Comparison of ENCODE assay signal across 31 mouse cellular contexts in genomic region chr6:129515068-129515467, GRCm38 (mm10). TPM values are rescaled to one million over a fixed set of nuclear protein-coding genes. Genes with fewer than 3 reads are reported as not detected.
"Had no signal": no experiment of that assay in that cellular context is flagged by ENCODE, and none has a peak within 500 bp of the region (broad histone marks: within the 10 kb centered on the region; RNA-seq: fewer than 3 reads in every experiment).

No protein-coding gene starts in this region.

- H3K27me3 ChIP-seq: intestine, embryonic 15.5 days; liver, embryonic 13.5 days; midbrain, embryonic 13.5 days; neural tube, embryonic 12.5 days; neural tube, embryonic 15.5 days had no signal

- H3K9me3 ChIP-seq: intestine, embryonic 15.5 days; liver, embryonic 13.5 days; megakaryocyte, embryonic 14.5 days; midbrain, embryonic 10.5 days; midbrain, embryonic 13.5 days; neural tube, embryonic 12.5 days; neural tube, embryonic 15.5 days had no signal

- DNase-seq: kidney, adult 11 months; kidney, postnatal 36 days; layer of hippocampus, postnatal 36 days; liver, embryonic 13.5 days; lung, adult 2 months; lung, postnatal 14 days; lung, postnatal 4 days; right cerebral cortex, adult 18-20 months; right cerebral cortex, postnatal 14 days; spleen, adult 18-20 months; thymus, adult 2 months; thymus, postnatal 25 days had no signal

- H3K36me3 ChIP-seq: intestine, embryonic 15.5 days; liver, embryonic 13.5 days; midbrain, embryonic 10.5 days; midbrain, embryonic 13.5 days; neural tube, embryonic 12.5 days; neural tube, embryonic 15.5 days had no signal

- H3K9ac ChIP-seq: intestine, embryonic 15.5 days; liver, embryonic 13.5 days; midbrain, embryonic 13.5 days; neural tube, embryonic 12.5 days; neural tube, embryonic 15.5 days had no signal

- H3K27ac ChIP-seq: intestine, embryonic 15.5 days; left cerebral cortex, adult 2 months; liver, embryonic 13.5 days; midbrain, embryonic 10.5 days; midbrain, embryonic 13.5 days; neural tube, embryonic 12.5 days; neural tube, embryonic 15.5 days had no signal

- H3K4me1 ChIP-seq: liver, embryonic 13.5 days; midbrain, embryonic 10.5 days; midbrain, embryonic 13.5 days; neural tube, embryonic 12.5 days; neural tube, embryonic 15.5 days had no signal

- H3K4me2 ChIP-seq: intestine, embryonic 15.5 days; liver, embryonic 13.5 days; midbrain, embryonic 13.5 days; neural tube, embryonic 12.5 days; neural tube, embryonic 15.5 days had no signal

- H3K4me3 ChIP-seq: intestine, embryonic 15.5 days; left cerebral cortex, adult 2 months; liver, embryonic 13.5 days; megakaryocyte, embryonic 14.5 days; midbrain, embryonic 10.5 days; midbrain, embryonic 13.5 days; neural tube, embryonic 12.5 days; neural tube, embryonic 15.5 days had no signal

- ATAC-seq: intestine, embryonic 15.5 days; midbrain, embryonic 13.5 days; midbrain, embryonic 16.5 days had no signal

RNA-seq across cellular contexts. Expression of gene Tmem52b, which starts 2.7 kb away (rescaled TPM):
- total RNA-seq: layer of hippocampus, adult 8-10 months; layer of hippocampus, postnatal 10 days; layer of hippocampus, postnatal 36 days; left cerebral cortex, adult 2 months; left cerebral cortex, postnatal 10 days; left cerebral cortex, postnatal 36 days; liver, adult 2 months had no signal
- polyA plus RNA-seq: limb, embryonic 11.5 days; limb, embryonic 14.5 days; liver, adult 2 months; liver, embryonic 13.5 days; liver, embryonic 16.5 days; midbrain, embryonic 10.5 days; midbrain, embryonic 13.5 days; midbrain, embryonic 16.5 days; neural tube, embryonic 12.5 days; neural tube, embryonic 15.5 days; stomach, embryonic 16.5 days; testis, adult 2 months; thymus, adult 2 months had no signal

RNA-seq across cellular contexts. Expression of gene Olr1, which starts 8.1 kb away (rescaled TPM):
- total RNA-seq: layer of hippocampus, adult 8-10 months; layer of hippocampus, postnatal 10 days; layer of hippocampus, postnatal 36 days; left cerebral cortex, adult 2 months; left cerebral cortex, postnatal 10 days; left cerebral cortex, postnatal 36 days; liver, adult 2 months had no signal
- polyA plus RNA-seq: kidney, embryonic 14.5 days; limb, embryonic 11.5 days; liver, adult 2 months; midbrain, embryonic 13.5 days; midbrain, embryonic 16.5 days had no signal
